Mouse (Mus musculus) hindbrain, embryonic 15.5 days (tissue): Measurements from ENCODE around the gene Slc4a8. TPM values are rescaled to one million over a fixed set of nuclear protein-coding genes. Genes with fewer than 3 reads are reported as not detected.
A peak's percentile ranks its signal among the peaks of the same experiment; 100 is the strongest.

ENCODE experiments used
- ATAC-seq: fragments of 200-750 bp; cut with Nextera tagmentation; 2 replicates; pipeline ENCODE4 v1.8.0; 2017; ENCODE audit warnings: low read depth, moderate number of reproducible peaks, moderate TSS enrichment; ENCODE audit not compliant: low FRiP score
- H3K27ac ChIP-seq: fragments of 300-500 bp; sonication (generic); replicated peaks from 2 replicates; pipeline ENCODE4 v1.5.1; 2015; ENCODE audit warnings: mild to moderate bottlenecking, inconsistent platforms
- H3K27me3 ChIP-seq: fragments of 300-500 bp; sonication (generic); 2 replicates; pipeline ENCODE4 v1.6.1; 2015; ENCODE audit warnings: control low read depth, inconsistent platforms
- H3K36me3 ChIP-seq: fragments of 300-500 bp; sonication (generic); 2 replicates; pipeline ENCODE4 v1.6.1; 2015; ENCODE audit warnings: control low read depth, inconsistent platforms
- H3K4me1 ChIP-seq: fragments of 300-500 bp; sonication (generic); replicated peaks from 2 replicates; pipeline ENCODE4 v1.6.1; 2015; ENCODE audit warnings: control low read depth, inconsistent platforms
- H3K4me2 ChIP-seq: fragments of 300-500 bp; sonication (generic); 2 replicates; pipeline ENCODE4 v1.6.1; 2015; ENCODE audit warnings: moderate library complexity, mild to moderate bottlenecking, inconsistent platforms
- H3K4me3 ChIP-seq: fragments of 300-500 bp; sonication (generic); 2 replicates; pipeline ENCODE4 v1.5.1; 2015; ENCODE audit warnings: mild to moderate bottlenecking, inconsistent platforms
- H3K9ac ChIP-seq: fragments of 300-500 bp; sonication (generic); 2 replicates; pipeline ENCODE4 v1.6.1; 2015; ENCODE audit warnings: inconsistent platforms
- H3K9me3 ChIP-seq: fragments of 300-500 bp; sonication (generic); 2 replicates; pipeline ENCODE4 v1.6.1; 2016; ENCODE audit warnings: control low read depth, inconsistent platforms
- WGBS: fragments of 180-500 bp; shearing (Covaris S2); methylation state at CpG from one replicate; pipeline ENCODE4 v1.1.7; 2015; 5-methylcytosine and 5-hydroxymethylcytosine counted together
- polyA plus RNA-seq: library from polyadenylated mRNA; unstranded; fragments of >200 nt; fragmentation: Nextera tagmentation; extraction: Ambion mirVana; gene quantifications from 2 replicates; pipeline ENCODE4 v1.2.1, GENCODE M21; 2015

Slc4a8 gene
- polyA plus RNA-seq, 1 experiment from 2014 or later, result 27.1 TPM

GRCm38 (mm10) chr15:100727834-100728233 is 33.7 kb upstream of the Slc4a8 start:
- H3K27me3 ChIP-seq, result peaks cover 37% of the 10 kb centered on the region
- H3K4me3 ChIP-seq, result no peak overlapping the region
- H3K4me2 ChIP-seq, result no peak overlapping the region
- no peaks in the 10 kb centered on the region for H3K9me3 ChIP-seq
- peaks cover 10% of the 10 kb centered on the region for H3K4me1 ChIP-seq
- no peak overlapping the region for H3K9ac ChIP-seq
- no peak overlapping the region for H3K27ac ChIP-seq
- no peaks in the 10 kb centered on the region for H3K36me3 ChIP-seq
- WGBS, result 89% methylated on average over 11 of the region's 11 CpGs
- ATAC-seq, result no peak

GRCm38 (mm10) chr15:100728586-100728985 is 33.0 kb upstream of the Slc4a8 start:
- H3K4me3 ChIP-seq, result peak overlapping the region; percentile 36
- H3K27ac ChIP-seq, result no peak overlapping the region
- H3K27me3 ChIP-seq, result peaks cover 37% of the 10 kb centered on the region
- no peak overlapping the region for H3K9ac ChIP-seq
- H3K4me2 ChIP-seq, result peak overlapping the region; percentile 58
- no peaks in the 10 kb centered on the region for H3K9me3 ChIP-seq
- peaks cover 10% of the 10 kb centered on the region for H3K4me1 ChIP-seq
- no peak for ATAC-seq
- WGBS, result 28% methylated on average over 9 of the region's 9 CpGs
- H3K36me3 ChIP-seq, result no peaks in the 10 kb centered on the region

- peaks cover 37% of the 10 kb centered on the region for H3K27me3 ChIP-seq
These were observed 32.1 kb upstream of the Slc4a8 start, which contains the start of gene Galnt6 for GRCm38 (mm10) chr15:100729281-100729985. TSS of gene Galnt6 (minus strand) at chr15:100729376.

GRCm38 (mm10) chr15:100731081-100731480 is 30.5 kb upstream of the Slc4a8 start:
- Histone ChIP-seq H3K36me3 (no peaks in the 10 kb centered on the region), H3K9me3 (no peaks in the 10 kb centered on the region), H3K27me3 (peaks cover 37% of the 10 kb centered on the region), H3K9ac (no peak overlapping the region), H3K4me2 (no peak overlapping the region), H3K4me1 (peaks cover 10% of the 10 kb centered on the region), H3K4me3 (no peak overlapping the region), H3K27ac (no peak overlapping the region)
- WGBS, result 57% methylated on average over 9 of the region's 9 CpGs
- ATAC-seq, result no peak

More at GRCm38 (mm10) chr15:100729281-100729985, 32.1 kb upstream of the Slc4a8 start, which contains the start of gene Galnt6:
- Histone ChIP-seq H3K4me3 (peak within 1 kb of the TSS; percentile 36), H3K36me3 (no peaks in the 10 kb centered on the region), H3K4me2 (peak within 1 kb of the TSS; percentile 58), H3K9me3 (no peaks in the 10 kb centered on the region), H3K27ac (no peak within 1 kb of the TSS), H3K9ac (no peak within 1 kb of the TSS), H3K4me1 (peaks cover 10% of the 10 kb centered on the region)
- WGBS, result 4% methylated on average over 57 of the region's 57 CpGs
- ATAC-seq, result no peak

- 40% methylated on average over 5 of the region's 5 CpGs for WGBS
- Histone ChIP-seq H3K4me3 (no peak overlapping the region), H3K27ac (no peak overlapping the region), H3K9me3 (no peaks in the 10 kb centered on the region), H3K9ac (no peak overlapping the region), H3K27me3 (peaks cover 29% of the 10 kb centered on the region), H3K4me1 (peaks cover 10% of the 10 kb centered on the region), H3K36me3 (no peaks in the 10 kb centered on the region), H3K4me2 (no peak overlapping the region)
- no peak for ATAC-seq
These were observed 29.0 kb upstream of the Slc4a8 start for GRCm38 (mm10) chr15:100732580-100732979.

- Histone ChIP-seq H3K27me3 (peaks cover 6% of the 10 kb centered on the region), H3K9ac (no peak overlapping the region), H3K4me3 (no peak overlapping the region), H3K27ac (no peak overlapping the region), H3K4me2 (no peak overlapping the region), H3K4me1 (no peaks in the 10 kb centered on the region), H3K9me3 (no peaks in the 10 kb centered on the region), H3K36me3 (no peaks in the 10 kb centered on the region)
- 82% methylated on average over 14 of the region's 15 CpGs for WGBS
- no peak for ATAC-seq
These were observed 26.2 kb upstream of the Slc4a8 start for GRCm38 (mm10) chr15:100735095-100735952.

GRCm38 (mm10) chr15:100735953-100736300 is 25.6 kb upstream of the Slc4a8 start:
- H3K4me3 ChIP-seq, result no peak overlapping the region
- H3K27me3 ChIP-seq, result peaks cover 2% of the 10 kb centered on the region; the same call in 1 of the 2 replicates
- H3K27ac ChIP-seq, result no peak overlapping the region
- H3K4me1 ChIP-seq, result no peaks in the 10 kb centered on the region
- no peak overlapping the region for H3K4me2 ChIP-seq
- H3K9ac ChIP-seq, result no peak overlapping the region
- H3K9me3 ChIP-seq, result no peaks in the 10 kb centered on the region
- 82% methylated on average over 9 of the region's 9 CpGs for WGBS
- ATAC-seq, result no peak
- no peaks in the 10 kb centered on the region for H3K36me3 ChIP-seq

GRCm38 (mm10) chr15:100737667-100738066 is 23.9 kb upstream of the Slc4a8 start:
- ATAC-seq, result no peak

GRCm38 (mm10) chr15:100738351-100738781 is 23.2 kb upstream of the Slc4a8 start:
- no peak overlapping the region for H3K9ac ChIP-seq
- H3K27ac ChIP-seq, result no peak overlapping the region
- H3K4me3 ChIP-seq, result no peak overlapping the region
- no peak overlapping the region for H3K4me2 ChIP-seq
- H3K9me3 ChIP-seq, result no peaks in the 10 kb centered on the region
- H3K4me1 ChIP-seq, result no peaks in the 10 kb centered on the region
- no peaks in the 10 kb centered on the region for H3K27me3 ChIP-seq
- no peak for ATAC-seq
- 93% methylated on average over 7 of the region's 7 CpGs for WGBS
- no peaks in the 10 kb centered on the region for H3K36me3 ChIP-seq

More at GRCm38 (mm10) chr15:100737667-100738066, 23.9 kb upstream of the Slc4a8 start:
- Histone ChIP-seq H3K9ac (no peak overlapping the region), H3K27ac (no peak overlapping the region), H3K4me3 (no peak overlapping the region), H3K4me1 (no peaks in the 10 kb centered on the region), H3K27me3 (no peaks in the 10 kb centered on the region), H3K4me2 (no peak overlapping the region), H3K36me3 (no peaks in the 10 kb centered on the region), H3K9me3 (no peaks in the 10 kb centered on the region)
- WGBS, result 93% methylated on average over 3 of the region's 3 CpGs

- no peak for ATAC-seq
- no peak overlapping the region for H3K4me3 ChIP-seq
- H3K9me3 ChIP-seq, result no peaks in the 10 kb centered on the region
- 90% methylated on average over 6 of the region's 6 CpGs for WGBS
- H3K27me3 ChIP-seq, result no peaks in the 10 kb centered on the region
- no peak overlapping the region for H3K27ac ChIP-seq
- no peak overlapping the region for H3K9ac ChIP-seq
- H3K4me1 ChIP-seq, result no peaks in the 10 kb centered on the region
- H3K36me3 ChIP-seq, result no peaks in the 10 kb centered on the region
- no peak overlapping the region for H3K4me2 ChIP-seq
These were observed 22.1 kb upstream of the Slc4a8 start for GRCm38 (mm10) chr15:100739442-100739841.

- Histone ChIP-seq H3K27ac (no peak overlapping the region), H3K9ac (no peak overlapping the region), H3K4me2 (no peak overlapping the region), H3K36me3 (no peaks in the 10 kb centered on the region), H3K9me3 (no peaks in the 10 kb centered on the region), H3K27me3 (no peaks in the 10 kb centered on the region), H3K4me1 (peaks cover 11% of the 10 kb centered on the region; the same call in 1 of the 2 replicates), H3K4me3 (no peak overlapping the region)
- 97% methylated on average over 6 of the region's 6 CpGs for WGBS
- no peak for ATAC-seq
These were observed 18.3 kb upstream of the Slc4a8 start for GRCm38 (mm10) chr15:100743238-100743637.

- H3K4me2 ChIP-seq, result peak overlapping the region; percentile 51
- no peak for ATAC-seq
- peaks cover 11% of the 10 kb centered on the region; the same call in 1 of the 2 replicates for H3K4me1 ChIP-seq
- H3K36me3 ChIP-seq, result no peaks in the 10 kb centered on the region
- no peaks in the 10 kb centered on the region for H3K9me3 ChIP-seq
- no peak overlapping the region for H3K9ac ChIP-seq
- no peak overlapping the region for H3K27ac ChIP-seq
- no peaks in the 10 kb centered on the region for H3K27me3 ChIP-seq
- 28% methylated on average over 6 of the region's 6 CpGs for WGBS
- H3K4me3 ChIP-seq, result peak overlapping the region; percentile 26
These were observed 14.9 kb upstream of the Slc4a8 start for GRCm38 (mm10) chr15:100746478-100747120.
